Mouse (Mus musculus): Measurements from ENCODE around the gene Qars.

DNA sequence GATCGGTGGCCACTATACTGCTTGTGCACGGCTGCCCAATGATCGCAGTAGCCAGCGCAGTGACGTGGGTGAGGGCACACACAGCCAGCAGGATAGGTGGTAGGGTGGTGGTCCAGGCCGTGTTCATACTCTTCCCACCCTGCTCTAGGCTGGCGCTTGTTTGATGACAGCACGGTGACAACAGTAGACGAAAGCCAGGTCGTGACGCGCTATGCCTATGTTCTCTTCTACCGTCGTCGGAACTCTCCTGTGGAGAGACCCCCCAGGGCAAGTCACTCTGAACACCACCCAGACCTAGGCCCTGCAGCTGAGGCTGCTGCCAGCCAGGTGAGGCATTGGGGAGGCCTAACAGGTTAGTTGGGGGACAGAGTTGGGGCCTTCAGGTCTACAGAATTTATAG, 7.6 kb upstream of the Qars start:
- TF ChIP-seq CTCF (IDR thresholded peaks at IDR 0.05; ENCODE audit: borderline replicate concordance, extremely low read depth, insufficient read depth, insufficient read length) (no peak), POLR2A (IDR thresholded peaks at IDR 0.05; ENCODE audit: borderline replicate concordance, extremely low read depth, insufficient read depth, insufficient read length, poor library complexity, severe bottlenecking) (no peak)

Data from brain, embryonic 14.5 days (tissue).